Mouse (Mus musculus): Measurements from ENCODE around the gene Zfand2a.

DNA sequence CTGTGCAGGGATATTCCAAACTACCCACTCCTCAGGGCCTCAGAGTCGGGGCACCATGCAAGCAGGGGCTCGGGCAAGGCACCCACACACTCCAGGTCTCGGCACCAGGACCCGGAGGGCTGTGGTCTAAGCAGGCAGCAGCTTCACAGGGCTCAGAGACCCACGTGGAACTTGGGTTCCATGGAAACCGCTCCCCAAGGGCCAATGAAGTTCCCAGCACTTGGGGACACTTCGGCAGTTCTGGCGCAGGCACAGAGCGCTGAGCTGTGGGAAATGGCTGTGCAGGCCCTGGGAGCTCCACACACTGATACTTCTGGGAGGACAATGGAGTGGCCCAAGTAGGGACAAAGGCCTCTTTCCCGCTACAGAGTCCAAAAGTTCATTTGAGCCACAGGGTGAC, 31.3 kb downstream of the Zfand2a start:
- TF ChIP-seq CTCF (IDR thresholded peaks at IDR 0.05; ENCODE audit: control insufficient read depth, insufficient read depth, low read length), result no peak
- no peak for TF ChIP-seq POLR2A (IDR thresholded peaks at IDR 0.05; ENCODE audit: borderline replicate concordance, control insufficient read depth, low read depth, low read length)
